Mouse (Mus musculus) stomach, embryonic 14.5 days (tissue): Measurements from ENCODE around the gene Irgc1. TPM values are rescaled to one million over a fixed set of nuclear protein-coding genes. Genes with fewer than 3 reads are reported as not detected.

Source experiments
- ATAC-seq: fragments of 200-750 bp; cut with Nextera tagmentation; 2 replicates; pipeline ENCODE4 v1.8.0; 2017; ENCODE audit warnings: low read depth, moderate TSS enrichment; ENCODE audit not compliant: insufficient number of reproducible peaks, insufficient read depth, low FRiP score
- H3K27ac ChIP-seq: fragments of 300-500 bp; sonication (generic); 2 replicates; pipeline ENCODE4 v1.5.1; 2014; ENCODE audit warnings: mild to moderate bottlenecking, low read length, moderate library complexity, mixed read lengths
- H3K27me3 ChIP-seq: fragments of 300-500 bp; sonication (generic); 2 replicates; pipeline ENCODE4 v1.6.1; 2014; ENCODE audit warnings: low read length, control low read depth, mixed read lengths; ENCODE audit not compliant: control insufficient read depth, insufficient read depth
- H3K36me3 ChIP-seq: fragments of 300-500 bp; sonication (generic); 2 replicates; pipeline ENCODE4 v1.6.1; 2014; ENCODE audit warnings: mild to moderate bottlenecking, control low read depth, low read length, moderate library complexity, mixed read lengths; ENCODE audit not compliant: control insufficient read depth, insufficient read depth
- H3K4me1 ChIP-seq: fragments of 300-500 bp; sonication (generic); 2 replicates; pipeline ENCODE4 v1.6.1; 2014; ENCODE audit warnings: low read length, control low read depth, mixed read lengths; ENCODE audit not compliant: control insufficient read depth, insufficient read depth
- H3K4me2 ChIP-seq: fragments of 300-500 bp; sonication (generic); replicated peaks from 2 replicates; pipeline ENCODE4 v1.6.1; 2014; ENCODE audit warnings: low read depth, low read length, control low read depth
- H3K4me3 ChIP-seq: fragments of 300-500 bp; sonication (generic); 2 replicates; pipeline ENCODE4 v1.5.1; 2014; ENCODE audit warnings: low read depth, low read length, control low read depth
- H3K9ac ChIP-seq: fragments of 300-500 bp; sonication (generic); replicated peaks from 2 replicates; pipeline ENCODE4 v1.6.1; 2014; ENCODE audit warnings: low read depth, mild to moderate bottlenecking, control low read depth, low read length, moderate library complexity, mixed read lengths
- H3K9me3 ChIP-seq: fragments of 300-500 bp; sonication (generic); 2 replicates; pipeline ENCODE4 v1.6.1; 2016; ENCODE audit warnings: low read depth, low read length, control low read depth; ENCODE audit not compliant: control insufficient read depth
- WGBS: fragments of 180-500 bp; shearing (Covaris S2); extraction: QIAGEN DNeasy Blood & Tissue Kit; methylation state at CpG from one replicate; pipeline ENCODE4 v1.1.7; 2014; 5-methylcytosine and 5-hydroxymethylcytosine counted together
- polyA plus RNA-seq: library from polyadenylated mRNA; unstranded; fragments of >200 nt; fragmentation: Nextera tagmentation; extraction: Ambion mirVana; gene quantifications from 2 replicates; pipeline ENCODE4 v1.2.1, GENCODE M21; 2014

Irgc1 gene
- polyA plus RNA-seq, 1 experiment from 2014 or later = not detected

DNA sequence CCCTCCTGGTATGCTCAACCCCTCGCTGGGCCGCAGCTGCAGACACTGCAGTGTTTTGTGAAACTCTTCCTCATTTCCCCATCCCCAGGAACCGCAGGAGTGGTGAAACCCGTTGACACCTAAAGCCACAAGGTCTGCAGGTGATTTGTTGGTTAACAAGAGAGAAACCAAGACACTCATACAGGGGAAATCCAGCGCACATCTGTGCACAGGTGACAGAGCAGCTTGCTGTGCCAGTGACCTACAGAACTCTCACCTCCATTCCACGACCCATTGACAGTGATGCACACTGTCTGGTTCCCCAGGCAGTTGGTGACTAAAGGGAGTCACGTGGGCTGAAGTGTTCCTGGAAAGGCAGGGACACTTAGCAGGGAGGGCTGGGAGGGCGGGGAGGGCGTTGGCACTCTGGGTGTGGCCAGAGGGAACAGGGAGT, 1.5 kb downstream of the Irgc1 start:
- Histone ChIP-seq H3K27ac (no peak overlapping the region), H3K9ac (no peak overlapping the region), H3K36me3 (no peaks in the 10 kb centered on the region), H3K4me1 (0 out of 2 replicates have a peak, but pooled peaks cover 3% of the 10 kb centered on the region), H3K4me2 (no peak overlapping the region), H3K27me3 (no peaks in the 10 kb centered on the region), H3K4me3 (no peak overlapping the region), H3K9me3 (no peaks in the 10 kb centered on the region)
- ATAC-seq = no peak
- WGBS = 58% methylated on average over 9 of the region's 9 CpGs

DNA sequence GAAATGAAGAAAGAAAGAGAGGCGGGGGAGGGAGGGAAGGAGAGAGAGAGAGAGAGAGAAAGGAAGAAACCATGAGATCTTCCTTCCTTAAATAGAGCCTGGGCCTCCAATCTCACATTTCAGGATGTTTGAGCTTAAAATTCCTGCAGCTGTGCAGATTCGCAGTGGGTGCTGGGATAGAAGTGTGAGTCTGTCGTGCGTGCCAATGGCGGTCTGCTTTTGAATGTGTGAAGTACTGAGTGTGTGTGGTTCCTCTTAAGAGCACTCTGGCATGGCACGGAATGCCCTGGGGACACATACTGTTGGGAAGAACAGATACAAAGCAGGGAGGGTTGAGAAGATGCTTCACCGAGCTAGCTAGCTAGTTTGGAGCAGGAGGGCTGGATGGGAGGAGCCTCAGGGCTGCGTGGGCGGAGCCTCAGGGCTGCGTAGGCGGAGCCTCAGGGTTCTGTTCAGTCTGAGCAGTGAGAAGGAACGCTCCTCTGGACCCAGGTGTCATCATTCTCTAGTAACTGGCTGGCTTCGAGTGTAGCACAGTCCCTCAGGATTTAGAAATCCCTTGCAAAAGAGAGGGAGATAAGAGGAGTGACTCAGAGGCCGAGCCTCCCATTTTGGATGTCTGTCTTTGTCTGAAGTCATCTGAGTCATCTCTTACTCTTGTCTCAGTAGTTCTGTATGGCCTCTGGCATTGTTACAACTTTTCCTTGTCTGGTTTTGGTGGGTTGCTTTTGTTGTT, 3.1 kb downstream of the Irgc1 start:
- WGBS = 58% methylated on average over 14 of the region's 14 CpGs
- Histone ChIP-seq H3K27me3 (no peaks in the 10 kb centered on the region), H3K4me1 (0 out of 2 replicates have a peak, but pooled peaks cover 3% of the 10 kb centered on the region), H3K4me3 (no peak overlapping the region), H3K36me3 (no peaks in the 10 kb centered on the region), H3K4me2 (no peak overlapping the region), H3K27ac (no peak overlapping the region), H3K9me3 (no peaks in the 10 kb centered on the region), H3K9ac (no peak overlapping the region)
- peak; percentile 42; the same call in 1 of the 2 replicates for ATAC-seq

DNA sequence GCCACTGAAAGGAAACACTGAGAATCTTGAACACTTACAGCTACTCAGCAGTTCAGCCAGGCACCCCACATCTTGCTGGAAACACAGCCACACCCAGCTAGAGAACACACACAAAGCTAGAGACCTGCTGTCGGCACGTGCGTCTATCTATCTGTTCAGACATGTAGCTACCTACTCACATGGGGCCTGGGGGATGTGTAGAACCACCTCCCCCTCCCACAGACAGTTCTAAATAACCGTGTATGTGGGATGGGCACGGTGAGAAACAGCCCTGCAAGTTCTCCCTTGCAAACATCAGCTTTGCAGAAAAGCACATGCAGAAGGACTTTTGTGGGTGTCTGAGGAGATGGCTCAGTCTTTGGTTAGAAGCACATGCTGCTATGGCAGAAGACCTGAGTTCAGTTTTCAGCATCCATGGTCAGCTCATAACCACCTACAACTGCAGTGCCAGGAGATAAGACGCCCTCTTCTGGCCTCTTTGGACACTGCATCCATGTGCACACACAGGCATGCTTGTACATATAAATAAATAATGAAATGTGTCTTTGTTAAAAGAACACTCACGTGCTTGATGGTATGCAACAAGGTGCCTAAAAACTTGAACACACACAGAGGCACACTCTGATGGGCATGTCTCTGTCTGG, 5.3 kb downstream of the Irgc1 start:
- Histone ChIP-seq H3K4me2 (no peak overlapping the region), H3K4me3 (no peak overlapping the region), H3K9me3 (no peaks in the 10 kb centered on the region), H3K4me1 (no peaks in the 10 kb centered on the region), H3K27me3 (no peaks in the 10 kb centered on the region), H3K36me3 (no peaks in the 10 kb centered on the region), H3K27ac (no peak overlapping the region), H3K9ac (no peak overlapping the region)
- 59% methylated on average over 7 of the region's 7 CpGs for WGBS
- no peak for ATAC-seq

DNA sequence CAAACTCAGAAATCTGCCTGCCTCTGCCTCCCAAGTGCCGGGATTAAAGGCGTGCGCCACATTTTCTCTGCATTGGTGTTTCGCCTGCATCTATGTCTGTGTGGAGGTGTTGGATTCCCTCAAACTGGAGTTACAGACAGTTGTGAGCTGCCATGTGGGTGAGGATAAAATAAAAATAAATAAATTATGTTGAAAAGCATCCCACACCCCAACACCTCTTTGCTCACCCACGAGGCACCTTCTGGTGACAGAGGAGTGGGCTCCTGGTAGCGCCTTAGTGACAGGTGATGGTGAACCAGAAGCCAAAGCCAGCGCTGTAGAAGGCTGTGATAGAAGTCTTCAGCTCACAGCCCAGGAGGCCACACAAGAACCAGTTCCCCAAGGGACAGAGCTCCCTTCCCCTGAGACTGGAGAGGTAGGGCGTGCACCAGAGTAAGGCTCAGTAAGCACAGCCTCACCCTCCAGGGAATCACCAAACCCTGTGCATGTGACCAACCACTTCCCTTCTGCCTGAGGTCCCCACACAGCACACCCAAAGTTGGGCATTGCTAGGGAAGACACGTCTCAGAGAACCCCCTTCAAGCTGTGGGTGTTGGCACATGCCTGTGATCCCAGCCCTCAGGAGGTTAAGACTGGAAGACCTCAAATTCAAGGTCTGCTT, 6.7 kb downstream of the Irgc1 start:
- Histone ChIP-seq H3K9ac (no peak overlapping the region), H3K9me3 (no peaks in the 10 kb centered on the region), H3K27ac (no peak overlapping the region), H3K4me3 (no peak overlapping the region), H3K4me2 (no peak overlapping the region), H3K36me3 (no peaks in the 10 kb centered on the region), H3K4me1 (no peaks in the 10 kb centered on the region), H3K27me3 (no peaks in the 10 kb centered on the region)
- no peak for ATAC-seq
- 87% methylated on average over 9 of the region's 9 CpGs for WGBS

GRCm38 (mm10) chr7:24442313-24442712, 9.8 kb downstream of the Irgc1 start:
- H3K36me3 ChIP-seq = no peaks in the 10 kb centered on the region
- 55% methylated on average over 8 of the region's 8 CpGs for WGBS
- no peak overlapping the region for H3K27ac ChIP-seq
- ATAC-seq = no peak
- no peak overlapping the region for H3K4me3 ChIP-seq
- H3K27me3 ChIP-seq = no peaks in the 10 kb centered on the region
- no peak overlapping the region for H3K4me2 ChIP-seq
- H3K4me1 ChIP-seq = no peaks in the 10 kb centered on the region
- no peak overlapping the region for H3K9ac ChIP-seq
- no peaks in the 10 kb centered on the region for H3K9me3 ChIP-seq

GRCm38 (mm10) chr7:24441785-24442184, 10.3 kb downstream of the Irgc1 start:
- Histone ChIP-seq H3K27ac (no peak overlapping the region), H3K36me3 (no peaks in the 10 kb centered on the region), H3K9me3 (no peaks in the 10 kb centered on the region), H3K4me3 (no peak overlapping the region), H3K4me2 (no peak overlapping the region), H3K9ac (no peak overlapping the region), H3K27me3 (no peaks in the 10 kb centered on the region), H3K4me1 (no peaks in the 10 kb centered on the region)
- ATAC-seq = peak; percentile 62
- 5% methylated on average over 1 of the region's 1 CpGs for WGBS

DNA sequence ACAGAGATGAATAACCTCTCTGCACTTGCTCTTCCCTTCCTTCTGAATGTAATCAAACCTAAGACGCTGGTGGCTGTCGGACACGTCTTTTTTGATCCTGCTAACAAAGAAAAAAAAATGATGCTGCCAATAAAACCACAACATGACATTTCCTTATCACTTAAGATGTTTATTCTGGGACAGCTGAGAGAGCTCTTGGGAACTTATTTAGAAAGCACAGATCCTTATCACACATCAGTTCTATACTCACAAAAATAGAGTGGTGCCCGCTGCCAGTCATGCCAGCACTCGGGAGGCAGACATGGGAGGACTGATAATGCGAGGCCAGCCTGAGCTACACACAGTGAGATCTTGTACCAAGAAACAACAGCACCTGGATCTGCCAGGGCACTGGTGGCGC, 12.2 kb downstream of the Irgc1 start:
- Histone ChIP-seq H3K4me1 (no peaks in the 10 kb centered on the region), H3K27me3 (no peaks in the 10 kb centered on the region), H3K27ac (no peak overlapping the region), H3K9me3 (no peaks in the 10 kb centered on the region), H3K36me3 (no peaks in the 10 kb centered on the region), H3K4me2 (no peak overlapping the region), H3K9ac (no peak overlapping the region), H3K4me3 (no peak overlapping the region)
- ATAC-seq = no peak
- 51% methylated on average over 7 of the region's 7 CpGs for WGBS

DNA sequence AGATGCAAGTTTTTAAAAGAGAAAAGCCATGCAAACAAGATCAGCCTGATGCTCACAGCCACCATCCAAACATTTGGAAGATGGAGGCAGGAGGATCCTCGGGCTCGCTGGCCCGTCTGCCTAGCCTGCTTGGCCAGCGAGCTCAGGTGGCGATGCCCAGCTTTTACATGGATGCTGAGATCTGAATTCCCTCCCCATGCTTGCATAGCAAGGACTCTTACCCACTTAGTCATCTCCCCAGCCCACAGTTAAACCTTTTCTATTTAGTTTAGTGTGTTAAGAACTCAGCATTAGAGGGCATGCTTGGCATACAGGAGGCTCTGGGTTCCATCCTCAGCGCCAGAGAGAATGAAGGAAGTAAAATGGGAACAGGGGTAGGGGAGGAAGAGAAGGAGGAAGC, 12.9 kb downstream of the Irgc1 start:
- H3K27ac ChIP-seq = no peak overlapping the region
- H3K4me3 ChIP-seq = no peak overlapping the region
- no peak overlapping the region for H3K4me2 ChIP-seq
- no peak for ATAC-seq
- H3K36me3 ChIP-seq = no peaks in the 10 kb centered on the region
- H3K9me3 ChIP-seq = no peaks in the 10 kb centered on the region
- no peaks in the 10 kb centered on the region for H3K4me1 ChIP-seq
- no peak overlapping the region for H3K9ac ChIP-seq
- 83% methylated on average over 6 of the region's 6 CpGs for WGBS
- no peaks in the 10 kb centered on the region for H3K27me3 ChIP-seq
